Mouse (Mus musculus) testis, adult 2 months (tissue): ENCODE measurements around the gene Gm17416.

Experiments used
- CTCF ChIP-seq: fragments of 200-500 bp; IDR thresholded peaks from 2 replicates; pipeline ENCODE4 v1.5.1; 2012; ENCODE audit warnings: low read depth, mild to moderate bottlenecking, inconsistent platforms, low read length, moderate library complexity; ENCODE audit not compliant: control insufficient read depth, insufficient read depth, insufficient replicate concordance
- POLR2A ChIP-seq: fragments of 200-500 bp; IDR thresholded peaks from 2 replicates; pipeline ENCODE4 v1.6.1; 2012; ENCODE audit warnings: low read depth, mild to moderate bottlenecking, inconsistent platforms, low read length, moderate library complexity; ENCODE audit not compliant: control insufficient read depth

GRCm38 (mm10) chr2:152543478-152543877 is 25.7 kb upstream of the Gm17416 start:
- TF ChIP-seq CTCF = no peak
- TF ChIP-seq POLR2A = no peak
